Comparison of ENCODE assay signal across 8 mouse cellular contexts in genomic region chr13:60897328-60897727, GRCm38 (mm10). TPM values are rescaled to one million over a fixed set of nuclear protein-coding genes. Genes with fewer than 3 reads are reported as not detected.
DNase-seq lines count a peak whose midpoint lies in the region; ATAC-seq and TF ChIP-seq lines count a peak whose summit lies in the region.

Gene Ctla2b (minus strand): TSS chr13:60897447.

- ATAC-seq in midbrain, postnatal 0 days (ENCODE audit: low FRiP score) = no peak
- no peak for ATAC-seq in midbrain, embryonic 16.5 days
- ATAC-seq in heart, embryonic 11.5 days (replicated peaks; ENCODE audit: insufficient number of reproducible peaks, low FRiP score, low TSS enrichment) = peak; percentile 83
- no peak for ATAC-seq in forebrain, embryonic 14.5 days

- H3K27ac ChIP-seq in midbrain, postnatal 0 days (ENCODE audit: low read depth, low read length) = no peak within 1 kb of the TSS
- H3K27ac ChIP-seq in midbrain, embryonic 16.5 days (ENCODE audit: low read length) = no peak within 1 kb of the TSS
- H3K27ac ChIP-seq in heart, embryonic 11.5 days (ENCODE audit: low read depth, low read length) = peak within 1 kb of the TSS; percentile 29
- no peak within 1 kb of the TSS for H3K27ac ChIP-seq in midbrain, embryonic 10.5 days (replicated peaks)
- no peak within 1 kb of the TSS for H3K27ac ChIP-seq in forebrain, embryonic 14.5 days (ENCODE audit: low read depth, low read length)

- peaks cover 4% of the 10 kb centered on the region; the same call in 1 of the 2 replicates for H3K9me3 ChIP-seq in midbrain, postnatal 0 days (ENCODE audit: low read length)
- no peaks in the 10 kb centered on the region; the same call in 1 of the 2 replicates for H3K9me3 ChIP-seq in midbrain, embryonic 16.5 days (replicated peaks; ENCODE audit: control insufficient read depth, low read length, poor library complexity, severe bottlenecking)
- no peaks in the 10 kb centered on the region; the same call in 1 of the 2 replicates for H3K9me3 ChIP-seq in heart, embryonic 11.5 days (replicated peaks; ENCODE audit: control insufficient read depth, low read length)
- H3K9me3 ChIP-seq in megakaryocyte, embryonic 14.5 days = no peaks in the 10 kb centered on the region
- H3K9me3 ChIP-seq in midbrain, embryonic 10.5 days (replicated peaks) = peaks cover 13% of the 10 kb centered on the region
- H3K9me3 ChIP-seq in forebrain, embryonic 14.5 days (replicated peaks; ENCODE audit: control insufficient read depth, low read length) = no peaks in the 10 kb centered on the region

- no peak within 1 kb of the TSS for H3K9ac ChIP-seq in midbrain, postnatal 0 days (replicated peaks; ENCODE audit: low read length, poor library complexity, severe bottlenecking)
- no peak within 1 kb of the TSS for H3K9ac ChIP-seq in midbrain, embryonic 16.5 days (ENCODE audit: low read depth, low read length)
- H3K9ac ChIP-seq in heart, embryonic 11.5 days (ENCODE audit: low read depth, low read length) = no peak within 1 kb of the TSS
- H3K9ac ChIP-seq in forebrain, embryonic 14.5 days (ENCODE audit: low read length) = no peak within 1 kb of the TSS

- H3K27me3 ChIP-seq in midbrain, postnatal 0 days (ENCODE audit: insufficient read depth, low read length) = no peaks in the 10 kb centered on the region
- no peaks in the 10 kb centered on the region for H3K27me3 ChIP-seq in midbrain, embryonic 16.5 days (ENCODE audit: control insufficient read depth, insufficient read depth, low read depth, low read length)
- H3K27me3 ChIP-seq in heart, embryonic 11.5 days (ENCODE audit: control insufficient read depth, insufficient read depth, low read length) = no peaks in the 10 kb centered on the region
- H3K27me3 ChIP-seq in megakaryocyte, embryonic 14.5 days (replicated peaks) = no peaks in the 10 kb centered on the region
- H3K27me3 ChIP-seq in midbrain, embryonic 10.5 days (ENCODE audit: low read depth, poor library complexity, severe bottlenecking) = no peaks in the 10 kb centered on the region
- no peaks in the 10 kb centered on the region for H3K27me3 ChIP-seq in forebrain, embryonic 14.5 days (replicated peaks; ENCODE audit: control insufficient read depth, insufficient read depth, low read length)

- DNase-seq in midbrain, postnatal 0 days (ENCODE audit: low spot score) = peak; percentile 2
- DNase-seq in adrenal gland, postnatal 36 days = peak; percentile 50 to 56
- DNase-seq in kidney, postnatal 25 days = peak; percentile 54 to 84
- DNase-seq in midbrain, embryonic 10.5 days (ENCODE audit: low spot score) = no peak
- no peak for DNase-seq in forebrain, embryonic 14.5 days (ENCODE audit: low spot score)

- no peaks in the 10 kb centered on the region for H3K4me1 ChIP-seq in midbrain, postnatal 0 days (ENCODE audit: insufficient read depth, low read length)
- no peaks in the 10 kb centered on the region for H3K4me1 ChIP-seq in midbrain, embryonic 16.5 days (ENCODE audit: control insufficient read depth, insufficient read depth, low read length)
- no peaks in the 10 kb centered on the region for H3K4me1 ChIP-seq in heart, embryonic 11.5 days (ENCODE audit: control insufficient read depth, insufficient read depth, low read length)
- H3K4me1 ChIP-seq in megakaryocyte, embryonic 14.5 days = peaks cover 66% of the 10 kb centered on the region
- no peaks in the 10 kb centered on the region for H3K4me1 ChIP-seq in midbrain, embryonic 10.5 days
- no peaks in the 10 kb centered on the region for H3K4me1 ChIP-seq in forebrain, embryonic 14.5 days (ENCODE audit: control insufficient read depth, insufficient read depth, low read length)

- no peak within 1 kb of the TSS for H3K4me3 ChIP-seq in midbrain, postnatal 0 days (ENCODE audit: low read depth, low read length)
- H3K4me3 ChIP-seq in midbrain, embryonic 16.5 days (ENCODE audit: low read depth, low read length) = no peak within 1 kb of the TSS
- no peak within 1 kb of the TSS for H3K4me3 ChIP-seq in heart, embryonic 11.5 days (ENCODE audit: low read depth, low read length)
- H3K4me3 ChIP-seq in megakaryocyte, embryonic 14.5 days (replicated peaks) = peak within 1 kb of the TSS; percentile 90
- H3K4me3 ChIP-seq in midbrain, embryonic 10.5 days = no peak within 1 kb of the TSS
- no peak within 1 kb of the TSS for H3K4me3 ChIP-seq in forebrain, embryonic 14.5 days (ENCODE audit: low read depth, low read length)

- H3K4me2 ChIP-seq in midbrain, postnatal 0 days (ENCODE audit: low read depth, low read length, poor library complexity, severe bottlenecking) = no peak within 1 kb of the TSS
- H3K4me2 ChIP-seq in midbrain, embryonic 16.5 days (ENCODE audit: low read length) = no peak within 1 kb of the TSS
- no peak within 1 kb of the TSS for H3K4me2 ChIP-seq in heart, embryonic 11.5 days
- no peak within 1 kb of the TSS for H3K4me2 ChIP-seq in forebrain, embryonic 14.5 days (ENCODE audit: low read length)

- no peak for TF ChIP-seq CTCF in midbrain, postnatal 0 days (IDR thresholded peaks at IDR 0.05)

- no peaks in the 10 kb centered on the region for H3K36me3 ChIP-seq in midbrain, postnatal 0 days (ENCODE audit: insufficient read depth, low read length)
- no peaks in the 10 kb centered on the region for H3K36me3 ChIP-seq in midbrain, embryonic 16.5 days (ENCODE audit: control insufficient read depth, insufficient read depth, low read length)
- no peaks in the 10 kb centered on the region for H3K36me3 ChIP-seq in heart, embryonic 11.5 days (ENCODE audit: control insufficient read depth, insufficient read depth, low read length)
- H3K36me3 ChIP-seq in megakaryocyte, embryonic 14.5 days (replicated peaks; ENCODE audit: low read length) = peaks cover 26% of the 10 kb centered on the region
- H3K36me3 ChIP-seq in midbrain, embryonic 10.5 days = no peaks in the 10 kb centered on the region
- H3K36me3 ChIP-seq in forebrain, embryonic 14.5 days (ENCODE audit: control insufficient read depth, insufficient read depth, low read length) = no peaks in the 10 kb centered on the region

- WGBS in midbrain, postnatal 0 days = 72% methylated on average over 3 of the region's 3 CpGs
- 93% methylated on average over 3 of the region's 3 CpGs for WGBS in midbrain, embryonic 16.5 days
- 41% methylated on average over 3 of the region's 3 CpGs for WGBS in heart, embryonic 11.5 days (ENCODE audit: insufficient replicate concordance)
- WGBS in midbrain, embryonic 10.5 days = 81% methylated on average over 3 of the region's 3 CpGs
- 92% methylated on average over 3 of the region's 3 CpGs for WGBS in forebrain, embryonic 14.5 days

RNA-seq across cellular contexts. Expression of gene Ctla2b, which starts in this region (rescaled TPM):
- total RNA-seq in midbrain, postnatal 0 days (2014; rRNA removed) = 2.0 and 3.2 TPM in 2 replicates
- 0.54 and 1.9 TPM in 2 replicates for polyA plus RNA-seq in midbrain, postnatal 0 days (2015; fragmentation: Nextera tagmentation; extraction: Ambion mirVana)
- 1.6 and 2.2 TPM in 2 replicates for polyA plus RNA-seq in midbrain, embryonic 16.5 days (2015; fragmentation: Nextera tagmentation; extraction: Ambion mirVana)
- 1 to 10 TPM; 2.7 to 5.4 TPM for total RNA-seq in adrenal gland, postnatal 36 days (2021)
- polyA plus RNA-seq in heart, embryonic 11.5 days (2014; fragmentation: Nextera tagmentation; extraction: Ambion mirVana) = 4.2 and 4.7 TPM in 2 replicates
- polyA plus RNA-seq in megakaryocyte, embryonic 14.5 days (2012; ENCODE audit: insufficient read depth, low replicate concordance) = 31.9 TPM in 1 of 2 replicates, not detected in the other
- polyA plus RNA-seq in midbrain, embryonic 10.5 days (2016; fragmentation: Nextera tagmentation; extraction: Ambion mirVana) = 1.1 and 1.6 TPM in 2 replicates
- 1.2 and 2.4 TPM in 2 replicates for polyA plus RNA-seq in forebrain, embryonic 14.5 days (2014; fragmentation: Nextera tagmentation; extraction: Ambion mirVana)

Comparison
In these comparisons a context has a peak if more than half of its experiments do, and no peak if none do; other contexts are left out.
1. DNase-seq: peak in midbrain, postnatal 0 days (single experiment), adrenal gland, postnatal 36 days (2 of 2) and kidney, postnatal 25 days (2 of 2); none in midbrain, embryonic 10.5 days (single experiment) and forebrain, embryonic 14.5 days (single experiment).